Mouse (Mus musculus): ENCODE measurements around the gene Ms4a8a. TPM values are rescaled to one million over a fixed set of nuclear protein-coding genes. Genes with fewer than 3 reads are reported as not detected.
"Not testable (repeated sequence)": the region's sequence is repeated elsewhere in the genome, so short reads cannot be mapped to it uniquely, and the experiment has no call there.

Gene Ms4a8a
- polyA plus RNA-seq, 1 experiment from 2014 or later, result 0.30 TPM

- ATAC-seq (replicated peaks; ENCODE audit: extremely low read depth, insufficient read depth, low FRiP score), result no peak
Observed at GRCm38 (mm10) chr19:11065202-11065875, 15.6 kb downstream of the Ms4a8a start.

GRCm38 (mm10) chr19:11060900-11061299, 20.0 kb downstream of the Ms4a8a start:
- H3K4me1 ChIP-seq (ENCODE audit: control insufficient read depth, insufficient read depth, low read length), result no peaks in the 10 kb centered on the region
- H3K4me2 ChIP-seq (ENCODE audit: low read depth, low read length), result no peak overlapping the region
- H3K9me3 ChIP-seq (replicated peaks; ENCODE audit: control insufficient read depth, low read length), result no peaks in the 10 kb centered on the region
- no peak overlapping the region for H3K4me3 ChIP-seq (ENCODE audit: low read length)
- no peak overlapping the region for H3K9ac ChIP-seq (ENCODE audit: low read length)
- H3K27me3 ChIP-seq (ENCODE audit: control insufficient read depth, insufficient read depth, low read length), result no peaks in the 10 kb centered on the region
- no peak for ATAC-seq (replicated peaks; ENCODE audit: extremely low read depth, insufficient read depth, low FRiP score)
- no peaks in the 10 kb centered on the region for H3K36me3 ChIP-seq (ENCODE audit: control insufficient read depth, insufficient read depth)
- WGBS, result 79% methylated on average over 1 of the region's 1 CpGs
- H3K27ac ChIP-seq (ENCODE audit: low read length), result no peak overlapping the region

More at GRCm38 (mm10) chr19:11065202-11065875, 15.6 kb downstream of the Ms4a8a start:
- H3K36me3 ChIP-seq (ENCODE audit: control insufficient read depth, insufficient read depth), result no peaks in the 10 kb centered on the region
- no peak overlapping the region for H3K9ac ChIP-seq (ENCODE audit: low read length)
- no peak overlapping the region for H3K4me3 ChIP-seq (ENCODE audit: low read length)
- no peaks in the 10 kb centered on the region for H3K4me1 ChIP-seq (ENCODE audit: control insufficient read depth, insufficient read depth, low read length)
- no peak overlapping the region for H3K27ac ChIP-seq (ENCODE audit: low read length)
- no peak overlapping the region for H3K4me2 ChIP-seq (ENCODE audit: low read depth, low read length)
- no peaks in the 10 kb centered on the region for H3K27me3 ChIP-seq (ENCODE audit: control insufficient read depth, insufficient read depth, low read length)
- no peaks in the 10 kb centered on the region for H3K9me3 ChIP-seq (replicated peaks; ENCODE audit: control insufficient read depth, low read length)
- 66% methylated on average over 2 of the region's 2 CpGs for WGBS

- Histone ChIP-seq H3K4me3 (ENCODE audit: low read length) (no peak overlapping the region), H3K27me3 (ENCODE audit: control insufficient read depth, insufficient read depth, low read length) (no peaks in the 10 kb centered on the region), H3K9ac (ENCODE audit: low read length) (no peak overlapping the region), H3K36me3 (ENCODE audit: control insufficient read depth, insufficient read depth) (no peaks in the 10 kb centered on the region), H3K4me2 (ENCODE audit: low read depth, low read length) (no peak overlapping the region), H3K4me1 (ENCODE audit: control insufficient read depth, insufficient read depth, low read length) (no peaks in the 10 kb centered on the region), H3K27ac (ENCODE audit: low read length) (no peak overlapping the region), H3K9me3 (replicated peaks; ENCODE audit: control insufficient read depth, low read length) (no peaks in the 10 kb centered on the region)
- no peak for ATAC-seq (replicated peaks; ENCODE audit: extremely low read depth, insufficient read depth, low FRiP score)
Observed at GRCm38 (mm10) chr19:11059967-11060366, 20.9 kb downstream of the Ms4a8a start.

GRCm38 (mm10) chr19:11055700-11056099, 25.2 kb downstream of the Ms4a8a start:
- H3K9ac ChIP-seq (ENCODE audit: low read length); H3K4me3 ChIP-seq (ENCODE audit: low read length); ATAC-seq (replicated peaks; ENCODE audit: extremely low read depth, insufficient read depth, low FRiP score); H3K4me2 ChIP-seq (ENCODE audit: low read depth, low read length); H3K36me3 ChIP-seq (ENCODE audit: control insufficient read depth, insufficient read depth); H3K4me1 ChIP-seq (ENCODE audit: control insufficient read depth, insufficient read depth, low read length); H3K9me3 ChIP-seq (replicated peaks; ENCODE audit: control insufficient read depth, low read length); H3K27ac ChIP-seq (ENCODE audit: low read length); H3K27me3 ChIP-seq (ENCODE audit: control insufficient read depth, insufficient read depth, low read length): not testable (repeated sequence)
- 76% methylated on average over 1 of the region's 1 CpGs for WGBS

- Histone ChIP-seq H3K27me3 (ENCODE audit: control insufficient read depth, insufficient read depth, low read length) (no peaks in the 10 kb centered on the region), H3K9me3 (replicated peaks; ENCODE audit: control insufficient read depth, low read length) (no peaks in the 10 kb centered on the region), H3K4me2 (ENCODE audit: low read depth, low read length) (no peak overlapping the region), H3K36me3 (ENCODE audit: control insufficient read depth, insufficient read depth) (no peaks in the 10 kb centered on the region), H3K27ac (ENCODE audit: low read length) (no peak overlapping the region), H3K9ac (ENCODE audit: low read length) (no peak overlapping the region), H3K4me3 (ENCODE audit: low read length) (no peak overlapping the region), H3K4me1 (ENCODE audit: control insufficient read depth, insufficient read depth, low read length) (no peaks in the 10 kb centered on the region)
- 57% methylated on average over 3 of the region's 3 CpGs for WGBS
- no peak for ATAC-seq (replicated peaks; ENCODE audit: extremely low read depth, insufficient read depth, low FRiP score)
Observed at GRCm38 (mm10) chr19:11053277-11053676, 27.6 kb downstream of the Ms4a8a start.

GRCm38 (mm10) chr19:11052877-11053276, 28.0 kb downstream of the Ms4a8a start:
- H3K4me1 ChIP-seq (ENCODE audit: control insufficient read depth, insufficient read depth, low read length), result no peaks in the 10 kb centered on the region
- 70% methylated on average over 5 of the region's 5 CpGs for WGBS
- no peak overlapping the region for H3K4me3 ChIP-seq (ENCODE audit: low read length)
- no peak overlapping the region for H3K4me2 ChIP-seq (ENCODE audit: low read depth, low read length)
- no peak overlapping the region for H3K27ac ChIP-seq (ENCODE audit: low read length)
- H3K27me3 ChIP-seq (ENCODE audit: control insufficient read depth, insufficient read depth, low read length), result no peaks in the 10 kb centered on the region
- H3K9me3 ChIP-seq (replicated peaks; ENCODE audit: control insufficient read depth, low read length), result no peaks in the 10 kb centered on the region
- H3K9ac ChIP-seq (ENCODE audit: low read length), result no peak overlapping the region
- ATAC-seq (replicated peaks; ENCODE audit: extremely low read depth, insufficient read depth, low FRiP score), result no peak
- no peaks in the 10 kb centered on the region for H3K36me3 ChIP-seq (ENCODE audit: control insufficient read depth, insufficient read depth)

GRCm38 (mm10) chr19:11050286-11050685, 30.6 kb downstream of the Ms4a8a start:
- Histone ChIP-seq H3K4me2 (ENCODE audit: low read depth, low read length) (no peak overlapping the region), H3K4me1 (ENCODE audit: control insufficient read depth, insufficient read depth, low read length) (no peaks in the 10 kb centered on the region), H3K9me3 (replicated peaks; ENCODE audit: control insufficient read depth, low read length) (no peaks in the 10 kb centered on the region), H3K27me3 (ENCODE audit: control insufficient read depth, insufficient read depth, low read length) (no peaks in the 10 kb centered on the region), H3K36me3 (ENCODE audit: control insufficient read depth, insufficient read depth) (no peaks in the 10 kb centered on the region), H3K4me3 (ENCODE audit: low read length) (no peak overlapping the region), H3K27ac (ENCODE audit: low read length) (no peak overlapping the region), H3K9ac (ENCODE audit: low read length) (no peak overlapping the region)
- no peak for ATAC-seq (replicated peaks; ENCODE audit: extremely low read depth, insufficient read depth, low FRiP score)
- 62% methylated on average over 2 of the region's 2 CpGs for WGBS

GRCm38 (mm10) chr19:11049426-11049825, 31.5 kb downstream of the Ms4a8a start:
- H3K4me2 ChIP-seq (ENCODE audit: low read depth, low read length), result no peak overlapping the region

GRCm38 (mm10) chr19:11048503-11048902, 32.4 kb downstream of the Ms4a8a start:
- Histone ChIP-seq H3K36me3 (ENCODE audit: control insufficient read depth, insufficient read depth) (no peaks in the 10 kb centered on the region), H3K9ac (ENCODE audit: low read length) (no peak overlapping the region), H3K27me3 (ENCODE audit: control insufficient read depth, insufficient read depth, low read length) (no peaks in the 10 kb centered on the region), H3K4me3 (ENCODE audit: low read length) (no peak overlapping the region), H3K4me1 (ENCODE audit: control insufficient read depth, insufficient read depth, low read length) (peaks cover 3% of the 10 kb centered on the region; the same call in 1 of the 2 replicates), H3K9me3 (replicated peaks; ENCODE audit: control insufficient read depth, low read length) (no peaks in the 10 kb centered on the region), H3K27ac (ENCODE audit: low read length) (no peak overlapping the region), H3K4me2 (ENCODE audit: low read depth, low read length) (no peak overlapping the region)
- WGBS, result 50% methylated on average over 1 of the region's 1 CpGs
- no peak for ATAC-seq (replicated peaks; ENCODE audit: extremely low read depth, insufficient read depth, low FRiP score)

More at GRCm38 (mm10) chr19:11049426-11049825, 31.5 kb downstream of the Ms4a8a start:
- Histone ChIP-seq H3K9me3 (replicated peaks; ENCODE audit: control insufficient read depth, low read length) (no peaks in the 10 kb centered on the region), H3K4me1 (ENCODE audit: control insufficient read depth, insufficient read depth, low read length) (peaks cover 3% of the 10 kb centered on the region; the same call in 1 of the 2 replicates), H3K36me3 (ENCODE audit: control insufficient read depth, insufficient read depth) (no peaks in the 10 kb centered on the region), H3K9ac (ENCODE audit: low read length) (no peak overlapping the region), H3K4me3 (ENCODE audit: low read length) (no peak overlapping the region), H3K27ac (ENCODE audit: low read length) (no peak overlapping the region), H3K27me3 (ENCODE audit: control insufficient read depth, insufficient read depth, low read length) (no peaks in the 10 kb centered on the region)
- no peak for ATAC-seq (replicated peaks; ENCODE audit: extremely low read depth, insufficient read depth, low FRiP score)

Data from heart, embryonic 16.5 days (tissue).